Mouse (Mus musculus): ENCODE measurements at regions not wholly inside any gene's neighbourhood (a gene's known extent, or its start where the extent isn't known, plus 50 kb on each side); places are given as distances from the start of the nearest gene placed in this dataset.

DNA sequence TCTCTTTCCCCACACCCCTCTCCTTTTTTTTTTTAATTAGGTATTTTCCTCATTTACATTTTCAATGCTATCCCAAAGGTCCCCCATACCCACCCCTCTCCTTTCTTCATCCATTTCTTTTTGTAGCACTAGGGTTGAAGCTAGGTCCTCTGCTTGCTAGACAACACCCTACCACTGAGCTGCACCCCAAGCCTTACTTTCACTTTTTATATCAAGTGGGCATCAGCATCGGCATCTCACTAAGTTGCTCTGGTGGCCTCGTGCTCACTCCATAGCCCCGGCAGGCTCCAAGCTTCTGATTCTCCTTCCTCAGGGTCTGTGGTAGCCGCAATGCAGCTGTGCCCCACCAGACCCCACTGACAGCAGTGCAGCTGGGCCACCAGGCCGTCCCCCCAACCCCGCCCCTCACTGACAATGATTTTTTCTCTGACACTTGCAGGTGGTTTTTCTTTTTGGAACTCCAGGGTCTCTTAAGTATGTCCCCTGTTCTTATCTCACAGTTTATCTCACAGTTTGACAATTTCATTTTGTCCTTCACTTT is 77.5 kb downstream of the Nufip1 start:
- no peak for DNase-seq

DNA sequence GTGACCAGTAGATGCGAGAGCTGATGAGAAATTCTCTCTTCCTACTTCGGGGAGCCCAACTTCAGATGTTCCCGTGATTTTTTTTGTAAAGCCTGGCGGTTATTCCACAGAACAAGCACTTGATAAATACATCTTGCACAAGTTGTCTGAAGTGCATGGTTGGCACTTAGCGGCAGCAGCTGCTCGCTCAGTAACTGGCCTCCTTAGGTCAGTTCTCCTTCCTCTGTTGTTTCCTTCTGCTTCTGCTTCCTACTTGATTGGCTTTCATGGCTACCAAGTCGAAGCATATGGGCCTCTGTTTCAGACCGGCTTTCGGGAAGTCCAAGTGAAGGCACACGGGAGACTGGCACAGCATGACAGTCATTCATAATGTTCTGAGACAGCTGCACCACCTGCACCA is 84.6 kb downstream of the Nufip1 start:
- DNase-seq, result no peak

- no peak for DNase-seq
These were observed 86.7 kb downstream of the Nufip1 start for GRCm38 (mm10) chr14:76197357-76197756.

DNA sequence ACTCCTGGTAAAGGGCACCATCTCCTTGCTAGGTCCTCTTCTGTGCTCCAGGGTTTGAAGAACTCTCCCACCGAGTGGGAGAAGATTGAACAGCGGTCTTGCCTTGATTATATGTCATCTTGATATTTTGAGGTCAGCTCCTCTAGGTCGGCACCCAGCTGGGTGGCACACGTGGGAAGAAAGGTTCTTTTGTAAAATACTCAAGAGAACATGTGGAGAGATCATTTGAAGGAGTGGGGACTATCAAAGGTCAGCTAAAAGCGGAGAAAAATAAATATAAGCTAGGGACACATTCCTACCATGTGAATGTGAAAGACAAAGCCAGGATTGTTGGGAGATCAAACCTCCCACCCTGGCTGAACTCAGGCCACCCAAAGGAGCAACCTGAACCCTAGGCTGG is 87.7 kb downstream of the Nufip1 start:
- no peak for DNase-seq

DNA sequence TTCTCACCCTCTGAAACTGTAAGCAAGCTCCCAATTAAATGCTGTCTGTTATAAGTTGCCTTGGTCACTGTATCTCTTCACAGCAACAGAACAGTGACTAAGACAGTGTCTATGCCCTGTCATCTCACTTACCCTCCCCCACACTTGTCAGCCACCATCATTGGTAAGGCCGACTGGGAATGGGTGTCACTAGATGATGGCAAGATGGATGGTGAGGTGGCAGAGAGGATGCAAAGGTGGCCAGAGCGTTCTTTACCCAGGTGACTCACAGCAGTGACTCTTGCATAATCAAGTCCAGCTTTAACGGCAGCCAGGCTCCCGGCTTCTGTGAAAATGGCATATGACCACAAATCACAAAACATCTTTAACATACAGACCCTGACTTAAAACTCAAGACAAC is 91.9 kb downstream of the Nufip1 start:
- DNase-seq, result no peak

GRCm38 (mm10) chr14:76203135-76203534 is 92.4 kb downstream of the Nufip1 start:
- no peak for DNase-seq

DNA sequence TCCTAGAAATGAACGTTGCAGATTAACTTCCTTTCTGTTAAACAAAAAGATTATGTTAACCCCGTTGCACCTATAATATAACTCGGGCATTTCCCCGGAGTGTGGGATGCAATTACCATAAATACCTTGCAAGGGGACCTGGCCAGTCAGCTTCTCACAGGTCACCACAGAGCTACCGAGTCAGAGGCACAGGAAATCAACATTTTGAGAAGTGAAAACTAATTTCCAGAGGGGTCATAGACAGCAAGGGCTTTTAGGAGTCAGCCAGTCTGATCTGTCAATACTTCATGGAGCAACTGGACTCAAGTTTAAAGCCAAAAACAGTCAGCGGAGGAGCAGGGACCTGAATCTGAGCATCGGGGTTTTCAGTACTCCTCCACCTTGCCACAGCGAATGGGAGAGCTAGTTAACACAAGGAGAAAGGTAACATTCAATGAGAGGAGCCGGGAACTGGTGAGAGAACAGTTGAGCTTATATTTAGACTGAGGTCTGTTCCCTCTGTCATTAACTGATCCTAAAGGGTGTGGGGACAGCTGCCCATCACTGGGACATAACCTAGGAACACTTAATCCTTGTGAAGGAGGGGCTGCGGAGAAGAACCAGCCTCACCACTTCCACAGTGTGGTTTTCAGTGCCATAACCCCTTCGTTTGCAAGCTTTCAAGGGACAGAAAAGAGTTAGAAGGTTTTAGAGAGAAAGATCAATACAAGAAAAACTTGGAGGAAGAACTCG is 105.9 kb downstream of the Nufip1 start:
- no peak for DNase-seq

DNA sequence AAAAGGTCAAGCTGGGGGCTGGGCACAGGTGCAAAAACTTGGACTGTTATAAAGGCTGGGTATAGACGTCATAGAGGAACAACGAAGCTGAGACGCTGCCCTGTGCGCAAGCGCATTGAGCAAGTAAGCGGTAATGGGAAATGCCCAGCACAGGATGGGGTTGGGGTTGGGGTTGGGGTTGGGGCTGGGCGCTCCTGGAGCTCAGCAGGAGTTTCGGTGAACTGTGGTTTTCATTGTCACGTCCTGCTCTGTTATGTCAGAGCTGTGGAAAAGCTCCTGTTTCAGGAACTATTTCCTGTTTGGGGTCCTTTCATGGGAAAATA is 106.4 kb downstream of the Nufip1 start:
- no peak for DNase-seq

- DNase-seq, result no peak
These were observed 107.0 kb downstream of the Nufip1 start for GRCm38 (mm10) chr14:76217571-76218256.

GRCm38 (mm10) chr14:76220952-76221351 is 110.3 kb downstream of the Nufip1 start:
- no peak for DNase-seq

DNA sequence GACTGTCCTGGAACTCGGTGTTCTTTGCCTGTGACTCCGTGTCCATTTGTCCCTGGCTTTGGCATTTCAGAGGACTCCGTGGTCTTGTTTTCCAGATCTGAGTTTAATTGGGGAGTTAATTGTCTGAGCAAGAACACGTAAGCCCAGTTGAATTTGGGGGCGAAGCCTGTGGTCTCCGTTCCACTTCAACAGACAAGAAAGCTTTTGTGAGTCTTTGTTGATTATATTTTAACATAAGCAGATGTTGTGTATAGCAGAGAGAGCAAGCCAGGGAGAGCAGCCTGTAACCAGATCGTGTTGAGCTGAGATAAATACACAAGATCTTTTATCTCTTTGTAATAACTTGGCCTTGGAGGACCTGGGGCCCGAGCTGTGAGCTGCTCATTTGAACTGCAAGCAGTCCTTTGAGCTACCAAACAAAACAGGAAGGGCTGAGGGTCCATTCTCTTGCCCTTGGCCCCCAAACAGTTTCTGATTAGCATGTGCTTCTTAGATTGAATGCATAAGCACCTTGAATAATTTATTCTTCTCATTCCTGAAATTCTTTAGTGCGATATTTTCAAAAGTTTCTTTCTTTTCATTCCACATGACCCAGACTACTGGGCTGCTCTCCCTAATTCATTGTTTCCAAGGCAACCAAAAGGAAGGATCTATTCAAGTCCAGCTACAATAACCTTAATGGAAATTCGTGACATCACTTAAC is 111.1 kb downstream of the Nufip1 start:
- no peak for DNase-seq

DNA sequence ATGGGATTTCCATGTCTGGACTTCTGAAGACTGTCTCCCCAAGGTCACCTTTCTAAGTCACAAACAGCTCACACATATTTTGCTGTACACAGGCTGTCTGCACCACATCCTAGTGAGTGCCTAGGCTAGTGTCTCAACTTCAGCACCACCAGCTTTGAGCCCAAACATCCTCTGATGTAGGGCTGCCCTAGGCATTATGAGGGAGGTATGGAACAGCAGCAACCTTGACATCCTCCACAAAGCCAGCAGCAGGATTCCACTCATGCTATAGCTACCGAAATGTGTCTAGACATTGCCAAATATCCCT is 111.6 kb downstream of the Nufip1 start:
- DNase-seq, result no peak

DNA sequence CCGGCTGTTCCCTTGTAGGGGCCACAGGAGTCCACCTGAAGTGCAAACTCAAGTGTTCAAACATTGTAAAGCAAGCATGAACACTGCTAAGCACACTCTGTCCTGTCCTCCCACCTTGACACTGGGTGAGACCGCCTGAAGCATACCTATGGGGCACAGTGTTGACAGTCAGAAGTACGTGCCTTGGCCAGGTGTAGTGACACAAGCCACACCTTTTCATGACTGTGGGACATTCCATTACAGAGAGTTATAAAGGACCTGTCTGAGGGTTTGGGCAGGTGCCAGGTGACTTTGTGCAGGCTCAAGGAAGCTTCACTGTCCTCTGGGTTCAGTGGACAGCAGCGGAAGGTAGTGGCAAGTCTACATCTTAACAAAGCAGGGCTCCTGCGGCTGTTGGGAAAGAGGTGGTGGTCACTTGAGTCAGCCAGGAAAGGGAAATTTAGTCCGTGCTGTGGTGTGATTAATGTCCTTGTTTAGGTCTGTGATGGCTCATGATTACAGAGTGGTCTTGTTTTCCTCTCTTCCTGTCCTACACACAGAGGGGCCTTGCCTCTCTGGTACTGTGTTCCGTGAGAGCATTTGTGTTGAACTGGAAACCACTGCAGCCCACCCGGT is 112.5 kb downstream of the Nufip1 start:
- no peak for DNase-seq

- DNase-seq, result no peak
These were observed 113.2 kb downstream of the Nufip1 start for GRCm38 (mm10) chr14:76223903-76224302.

DNA sequence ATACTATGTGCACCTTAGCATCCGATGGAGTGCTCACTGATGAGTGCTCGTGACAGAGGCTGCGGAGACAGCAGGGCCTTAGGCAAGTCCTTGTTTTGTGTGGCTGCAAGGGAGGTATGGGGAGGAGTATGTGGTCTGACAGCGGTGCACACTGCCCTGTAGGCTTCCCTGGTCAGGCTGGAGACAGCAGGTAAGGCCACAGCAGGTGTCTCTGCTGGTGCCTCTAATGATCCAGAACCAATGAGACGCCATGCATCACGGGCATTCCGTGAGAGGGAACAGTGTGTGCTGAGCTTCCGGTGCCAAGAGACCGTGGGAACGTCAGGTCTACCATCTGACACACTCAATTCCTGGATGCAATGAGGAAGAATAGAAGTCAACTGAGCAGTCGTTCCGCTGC is 114.8 kb downstream of the Nufip1 start:
- DNase-seq, result no peak

DNA sequence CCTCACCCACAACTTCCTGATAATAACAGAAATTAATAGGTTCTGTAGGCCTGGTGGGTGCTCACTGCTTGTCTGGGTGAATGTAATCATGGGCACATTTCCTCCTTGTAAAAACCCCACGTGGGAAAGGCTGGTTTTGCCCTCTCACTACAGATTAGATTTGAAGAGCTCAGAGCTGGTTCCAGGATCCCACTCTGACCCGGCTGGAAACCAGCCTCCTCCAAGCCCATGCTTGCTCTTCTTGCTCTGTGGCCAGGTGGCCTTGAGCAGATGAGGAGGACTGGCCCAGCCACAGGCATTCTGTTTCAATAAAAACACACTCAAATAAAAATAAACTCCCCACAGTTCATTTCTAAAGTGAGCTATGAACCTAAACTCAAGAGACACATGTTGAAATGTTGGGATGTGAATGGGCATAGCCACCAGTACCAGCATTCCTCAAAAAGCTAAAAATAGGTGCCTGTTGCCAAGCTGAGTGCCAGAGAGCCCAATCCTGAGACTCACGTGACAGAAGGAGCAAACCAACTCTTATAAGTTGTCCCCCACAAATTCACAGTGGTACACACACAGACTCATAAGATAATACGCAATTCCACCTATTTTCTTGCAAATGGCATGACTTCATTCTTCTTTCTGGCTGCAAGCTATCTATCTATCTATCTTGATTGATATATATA is 116.1 kb downstream of the Nufip1 start:
- DNase-seq, result no peak

- no peak for DNase-seq
These were observed 118.4 kb downstream of the Nufip1 start for GRCm38 (mm10) chr14:76228968-76229555.

GRCm38 (mm10) chr14:76239856-76240493 is 129.3 kb downstream of the Nufip1 start:
- no peak for DNase-seq

- DNase-seq, result no peak
These were observed 133.1 kb downstream of the Nufip1 start for GRCm38 (mm10) chr14:76243581-76244337.

GRCm38 (mm10) chr14:76244338-76245062 is 133.8 kb downstream of the Nufip1 start:
- no peak for DNase-seq

GRCm38 (mm10) chr14:76245063-76245396 is 134.3 kb downstream of the Nufip1 start:
- peak; percentile 63 to 65 for DNase-seq

All from cerebellum, postnatal 14 days (tissue).